Mouse (Mus musculus): ENCODE measurements around the gene Ccl12. TPM values are rescaled to one million over a fixed set of nuclear protein-coding genes. Genes with fewer than 3 reads are reported as not detected.

Ccl12 gene
- total RNA-seq, 2 experiments from 2014 or later = 1.1 TPM

GRCm38 (mm10) chr11:82136196-82136595 is 34.6 kb downstream of the Ccl12 start:
- intact Hi-C loops (cut with DNase I) = no loop called here
- no peak for DNase-seq

- intact Hi-C loops (cut with DNase I) = no loop called here
- no peak for DNase-seq
Observed at GRCm38 (mm10) chr11:82139492-82140094, 37.9 kb downstream of the Ccl12 start.

Other genes starting within 250 kb of the Ccl12 start
- under 1 TPM; 0.12 to 0.32 TPM for gene 5530401A14Rik, start 241.2 kb upstream of the Ccl12 start, total RNA-seq (2021)
- gene Asic2, start 133.4 kb upstream of the Ccl12 start, total RNA-seq (2021) = 10 to 100 TPM; 52.8 to 57.6 TPM
- gene Ccl2, start 66.3 kb upstream of the Ccl12 start, total RNA-seq (2021) = 1 to 10 TPM in 1 of 2 experiments, not detected in 1; 1.2 TPM
- not detected for gene Gm17268, start 63.3 kb upstream of the Ccl12 start, total RNA-seq (2021)
- gene Ccl7, start 56.1 kb upstream of the Ccl12 start, total RNA-seq (2021) = not detected
- gene Ccl11, start 44.0 kb upstream of the Ccl12 start, total RNA-seq (2021) = not detected
- gene Ccl8, start 13.3 kb downstream of the Ccl12 start, total RNA-seq (2021) = not detected
- not detected for gene Ccl1, start 203.8 kb downstream of the Ccl12 start, total RNA-seq (2021)